Mouse (Mus musculus) liver, embryonic 14.5 days (tissue): ENCODE data around the gene Ntn4. TPM values are rescaled to one million over a fixed set of nuclear protein-coding genes. Genes with fewer than 3 reads are reported as not detected.

Source experiments
- ATAC-seq: fragments of 200-750 bp; cut with Nextera tagmentation; 2 replicates; pipeline ENCODE4 v1.8.0; 2017; ENCODE audit warnings: moderate number of reproducible peaks, mild to moderate bottlenecking, moderate library complexity; ENCODE audit not compliant: insufficient read depth
- DNase-seq, 3 experiments: peaks; one replicate each; pipeline ENCODE4 v3.0.0-alpha.2; 2012 to 2013; ENCODE audit warnings: low read depth in 3 of 3, low spot score in 3 of 3
- H3K27ac ChIP-seq: fragments of 300-500 bp; sonication (generic); 2 replicates; pipeline ENCODE4 v1.5.1; 2014; ENCODE audit warnings: moderate library complexity, mild to moderate bottlenecking, control low read depth, inconsistent platforms
- H3K27me3 ChIP-seq: fragments of 300-500 bp; sonication (generic); 2 replicates; pipeline ENCODE4 v1.6.1; 2014; ENCODE audit warnings: mild to moderate bottlenecking, low read length, moderate library complexity; ENCODE audit not compliant: control insufficient read depth, insufficient read depth
- H3K36me3 ChIP-seq: fragments of 300-500 bp; sonication (generic); replicated peaks from 2 replicates; pipeline ENCODE4 v1.6.1; 2014; ENCODE audit warnings: low read depth; ENCODE audit not compliant: control insufficient read depth, insufficient read depth
- H3K4me1 ChIP-seq, 2 experiments: fragments of 200-500 bp in 1 of 2; fragments of 300-500 bp in 1 of 2; sonication (generic) in 1 of 2; replicated peaks; 2 replicates each; pipeline ENCODE4 v1.6.1; 2012 to 2014; ENCODE audit warnings: antibody characterized with exemption in 1 of 2, inconsistent platforms in 1 of 2, low read length in 1 of 2; ENCODE audit not compliant: control insufficient read depth in 2 of 2, insufficient read depth in 2 of 2
- H3K4me2 ChIP-seq: fragments of 300-500 bp; sonication (generic); 2 replicates; pipeline ENCODE4 v1.6.1; 2014; ENCODE audit warnings: low read depth, mild to moderate bottlenecking, control low read depth, moderate library complexity
- H3K4me3 ChIP-seq, 2 experiments: fragments of 200-500 bp in 1 of 2; fragments of 300-500 bp in 1 of 2; sonication (generic) in 1 of 2; 2 replicates each; pipeline ENCODE4 v1.5.1; 2012 to 2014; ENCODE audit warnings: low read depth in 2 of 2, low read length in 2 of 2, mild to moderate bottlenecking in 2 of 2, control low read depth in 1 of 2, inconsistent platforms in 1 of 2, moderate library complexity in 1 of 2; ENCODE audit not compliant: insufficient read depth in 1 of 2
- H3K9ac ChIP-seq: fragments of 300-500 bp; sonication (generic); replicated peaks from 2 replicates; pipeline ENCODE4 v1.6.1; 2014; ENCODE audit warnings: mild to moderate bottlenecking, control low read depth, moderate library complexity
- H3K9me3 ChIP-seq: fragments of 300-500 bp; sonication (generic); 2 replicates; pipeline ENCODE4 v1.6.1; 2016; ENCODE audit warnings: low read length, mixed read lengths; ENCODE audit not compliant: control insufficient read depth
- CTCF ChIP-seq: IDR thresholded peaks from 2 replicates; pipeline ENCODE4 v1.5.1; 2016; ENCODE audit warnings: antibody characterized with exemption, low read depth, control low read depth
- EP300 ChIP-seq: IDR thresholded peaks from 2 replicates; pipeline ENCODE4 v1.6.1; 2016; ENCODE audit warnings: antibody characterized with exemption, low read depth
- WGBS: fragments of 180-500 bp; shearing (Covaris S2); extraction: QIAGEN DNeasy Blood & Tissue Kit; methylation state at CpG from one replicate; pipeline ENCODE4 v1.1.7; 2014; ENCODE audit not compliant: insufficient replicate concordance; 5-methylcytosine and 5-hydroxymethylcytosine counted together
- polyA plus RNA-seq, 2 experiments: library from polyadenylated mRNA; depleted of rRNA in 1 of 2; stranded (reverse) in 1 of 2; unstranded in 1 of 2; fragments of >200 nt; fragmentation: Nextera tagmentation in 1 of 2; extraction: Ambion mirVana in 1 of 2; gene quantifications; 2 replicates each; pipeline versions ENCODE4 v1.2.1 to v1.2.3; 2012 to 2014

Gene Ntn4
- polyA plus RNA-seq, 2 experiments, result 0.11 to 0.52 TPM

GRCm38 (mm10) chr10:93696001-93696400, 55.5 kb downstream of the Ntn4 start:
- TF ChIP-seq EP300 (no peak), CTCF (no peak)
- WGBS, result 67% methylated on average over 4 of the region's 4 CpGs
- no peak for ATAC-seq

GRCm38 (mm10) chr10:93697866-93698483, 57.5 kb downstream of the Ntn4 start:
- ATAC-seq, result no peak
- H3K4me1 ChIP-seq, result peaks cover 17 to 20% of the 10 kb centered on the region in 2 experiments
- no peaks in the 10 kb centered on the region for H3K27me3 ChIP-seq
- DNase-seq, result no peak
- no peak for TF ChIP-seq CTCF
- no peak for TF ChIP-seq EP300
- no peak overlapping the region for H3K4me2 ChIP-seq
- no peak overlapping the region for H3K9ac ChIP-seq
- H3K9me3 ChIP-seq, result no peaks in the 10 kb centered on the region
- 77% methylated on average over 10 of the region's 10 CpGs for WGBS
- no peak overlapping the region for H3K27ac ChIP-seq
- no peaks in the 10 kb centered on the region for H3K36me3 ChIP-seq
- H3K4me3 ChIP-seq, result no peak overlapping the region

More at GRCm38 (mm10) chr10:93696001-93696400, 55.5 kb downstream of the Ntn4 start:
- no peak overlapping the region for H3K9ac ChIP-seq
- peaks cover 9 to 12% of the 10 kb centered on the region in 2 experiments for H3K4me1 ChIP-seq
- no peak overlapping the region for H3K27ac ChIP-seq
- no peaks in the 10 kb centered on the region for H3K9me3 ChIP-seq
- H3K4me3 ChIP-seq, result no peak overlapping the region
- DNase-seq, result no peak
- no peaks in the 10 kb centered on the region for H3K27me3 ChIP-seq
- no peaks in the 10 kb centered on the region for H3K36me3 ChIP-seq
- no peak overlapping the region for H3K4me2 ChIP-seq

- H3K4me3 ChIP-seq, result no peak overlapping the region; a peak in 1 of 4 replicates
- 0 out of 2 replicates have a peak, but pooled peaks have one; percentile 52 for ATAC-seq
- H3K9ac ChIP-seq, result no peak overlapping the region
- H3K27ac ChIP-seq, result no peak overlapping the region
- H3K27me3 ChIP-seq, result no peaks in the 10 kb centered on the region
- H3K4me1 ChIP-seq, result peaks cover 17 to 20% of the 10 kb centered on the region in 2 experiments
- 44% methylated on average over 10 of the region's 10 CpGs for WGBS
- H3K4me2 ChIP-seq, result peak overlapping the region; percentile 65
- DNase-seq, result no peak
- H3K9me3 ChIP-seq, result no peaks in the 10 kb centered on the region
- TF ChIP-seq EP300 (0 out of 2 replicates have a peak, but pooled peaks have one; percentile 28), CTCF (no peak)
- H3K36me3 ChIP-seq, result no peaks in the 10 kb centered on the region
Measured at GRCm38 (mm10) chr10:93699689-93700478, 59.4 kb downstream of the Ntn4 start.

GRCm38 (mm10) chr10:93700589-93701363, 60.3 kb downstream of the Ntn4 start:
- DNase-seq (no peak), ATAC-seq (peak; percentile 31; the same call in 1 of the 2 replicates)
- WGBS, result 14% methylated on average over 21 of the region's 21 CpGs
- Histone ChIP-seq H3K36me3 (no peaks in the 10 kb centered on the region), H3K27ac (no peak overlapping the region), H3K9me3 (no peaks in the 10 kb centered on the region), H3K9ac (peak overlapping the region; percentile 6), H3K4me3 (peak overlapping the region; percentile 39 to 47), H3K4me2 (peak overlapping the region; percentile 65), H3K27me3 (no peaks in the 10 kb centered on the region), H3K4me1 (peaks cover 17 to 20% of the 10 kb centered on the region in 2 experiments)
- no peak for TF ChIP-seq CTCF
- TF ChIP-seq EP300, result no peak
